Mouse (Mus musculus) urinary bladder, adult 18-20 months (tissue): ENCODE data around the gene Vmn2r62.
"Not testable (repeated sequence)": the region's sequence is repeated elsewhere in the genome, so short reads cannot be mapped to it uniquely, and the experiment has no call there.

ENCODE experiments used
- DNase-seq, 2 experiments: peaks; one replicate each; pipeline ENCODE4 v3.0.0; 2022; ENCODE audit warnings: low spot score in 2 of 2, mixed read lengths in 2 of 2

The Vmn2r62 gene

DNA sequence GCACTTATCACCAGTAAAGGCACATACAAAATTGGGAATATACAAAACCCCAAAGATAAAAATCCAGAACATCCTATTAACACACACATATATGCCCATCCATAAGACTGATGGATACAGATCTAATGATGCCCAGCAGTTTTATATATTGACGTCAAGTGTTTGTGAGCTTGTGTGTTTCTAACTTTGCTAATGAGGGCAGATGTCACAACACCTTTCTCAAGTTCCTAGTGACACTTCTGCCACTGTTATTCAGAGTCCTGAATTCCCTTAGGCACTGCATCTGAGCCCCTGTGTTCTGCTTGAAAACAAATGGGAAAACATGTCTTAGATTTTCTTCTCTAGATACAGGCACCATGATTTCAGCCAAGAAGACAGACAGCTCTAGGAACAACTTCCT is at the start of gene Vmn2r62:
Gene Vmn2r62 (minus strand): TSS at position 101 of the 400 bp plus-strand sequence.
- DNase-seq = not testable (repeated sequence)

DNA sequence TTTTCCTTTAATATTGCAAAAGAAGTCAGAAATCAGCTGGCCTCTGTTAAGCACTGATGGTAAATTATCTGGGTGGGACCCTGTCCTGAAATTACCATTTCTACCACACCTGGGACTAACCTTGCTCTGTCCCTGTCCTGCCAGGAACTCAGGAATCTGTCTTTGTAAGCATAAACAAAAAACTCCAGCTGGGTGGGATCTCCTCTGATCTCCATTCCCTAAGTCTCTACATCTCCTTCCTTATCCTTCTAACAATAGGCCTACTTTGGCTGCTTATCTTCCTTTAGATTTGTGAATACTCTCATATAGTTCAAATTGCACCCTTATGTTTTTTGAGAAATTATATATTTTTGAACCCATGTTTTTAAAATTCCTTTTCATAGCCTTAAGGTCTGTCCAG is 45.0 kb upstream of the Vmn2r62 start:
- not testable (repeated sequence) for DNase-seq

DNA sequence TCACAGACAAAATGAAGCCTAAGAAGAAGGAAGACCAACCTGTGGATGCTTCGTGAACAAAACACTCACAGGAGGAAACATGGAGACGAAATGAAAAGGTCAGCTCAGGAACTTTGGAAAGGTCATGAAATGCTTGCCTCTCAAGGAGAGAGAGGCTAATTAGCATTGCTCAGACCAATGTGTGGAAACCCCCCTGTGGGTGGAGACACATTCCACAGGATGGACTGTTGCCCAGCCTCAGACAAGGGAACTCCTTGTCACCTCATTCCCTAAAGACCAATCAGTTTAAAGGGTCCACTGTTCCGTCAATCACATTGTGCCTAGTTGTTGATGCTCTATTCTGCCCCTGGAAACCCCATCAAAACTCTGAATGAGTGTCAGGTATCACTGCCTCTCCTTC is 38.9 kb upstream of the Vmn2r62 start:
- no peak for DNase-seq

DNA sequence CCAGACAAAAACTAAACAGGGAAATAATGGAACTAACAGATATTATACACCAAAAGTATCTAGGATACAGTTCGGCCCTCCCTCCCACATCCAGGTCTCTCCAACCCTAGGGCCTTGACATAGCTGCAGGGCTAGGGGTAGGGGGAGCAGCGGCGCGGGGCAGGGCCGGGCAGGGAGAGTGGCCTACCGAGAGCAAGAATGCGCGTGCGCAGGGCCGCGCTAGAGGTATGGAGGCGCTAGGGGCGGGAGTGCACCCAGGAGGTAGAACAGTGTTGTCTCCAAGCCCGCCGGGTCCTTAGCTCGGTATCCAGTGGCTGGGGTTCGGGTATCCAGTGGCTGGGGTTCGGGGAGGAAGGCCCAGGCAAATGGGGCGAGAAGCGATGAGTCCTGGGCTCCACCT is 43.5 kb downstream of the Vmn2r62 start:
- DNase-seq = no peak

- DNase-seq = no peak
Observed at GRCm38 (mm10) chr7:42738536-42739210, 54.7 kb downstream of the Vmn2r62 start.

DNA sequence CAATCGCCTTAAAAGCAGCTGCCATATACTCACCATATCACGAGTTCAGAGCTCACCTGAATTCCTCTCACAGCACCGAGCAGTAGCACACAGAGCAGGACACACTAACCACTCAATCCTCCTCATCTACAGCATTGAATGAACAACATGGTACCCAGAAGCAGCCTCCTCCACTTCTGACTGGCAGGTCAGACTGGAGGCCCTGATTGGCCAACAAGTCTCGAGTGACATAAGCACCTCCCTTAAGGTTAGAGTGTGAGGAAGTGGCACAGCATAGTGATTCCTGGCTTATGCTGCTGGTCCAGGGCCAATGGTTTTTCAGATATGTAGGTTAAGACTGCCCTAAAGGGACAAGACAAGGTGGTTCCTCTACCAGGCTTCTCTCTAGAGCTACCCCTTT is 66.4 kb downstream of the Vmn2r62 start, which contains the start of gene Gm17067:
Gene Gm17067 (minus strand): TSS at position 101 of the 400 bp plus-strand sequence.
- not testable (repeated sequence) for DNase-seq
